Mouse (Mus musculus) forebrain, embryonic 16.5 days (tissue): ENCODE measurements around the gene Nhsl1. TPM values are rescaled to one million over a fixed set of nuclear protein-coding genes. Genes with fewer than 3 reads are reported as not detected.
A peak's percentile ranks its signal among the peaks of the same experiment; 100 is the strongest.

Experiments
- ATAC-seq: fragments of 200-750 bp; cut with Nextera tagmentation; 2 replicates; pipeline ENCODE4 v1.8.0; 2017; ENCODE audit warnings: mild to moderate bottlenecking, moderate library complexity
- H3K27ac ChIP-seq: fragments of 300-500 bp; sonication (generic); 2 replicates; pipeline ENCODE4 v1.5.1; 2014; ENCODE audit warnings: low read length, control low read depth
- H3K27me3 ChIP-seq: fragments of 300-500 bp; sonication (generic); replicated peaks from 2 replicates; pipeline ENCODE4 v1.6.1; 2014; ENCODE audit warnings: low read length; ENCODE audit not compliant: control insufficient read depth, insufficient read depth
- H3K36me3 ChIP-seq: fragments of 300-500 bp; sonication (generic); 2 replicates; pipeline ENCODE4 v1.6.1; 2014; ENCODE audit not compliant: control insufficient read depth, insufficient read depth
- H3K4me1 ChIP-seq: fragments of 300-500 bp; sonication (generic); replicated peaks from 2 replicates; pipeline ENCODE4 v1.6.1; 2014; ENCODE audit warnings: low read length; ENCODE audit not compliant: control insufficient read depth, insufficient read depth
- H3K4me2 ChIP-seq: fragments of 300-500 bp; sonication (generic); 2 replicates; pipeline ENCODE4 v1.6.1; 2014; ENCODE audit warnings: mild to moderate bottlenecking, low read length, control low read depth
- H3K4me3 ChIP-seq: fragments of 300-500 bp; sonication (generic); replicated peaks from 2 replicates; pipeline ENCODE4 v1.5.1; 2014; ENCODE audit warnings: mild to moderate bottlenecking, low read length, control low read depth
- H3K9ac ChIP-seq: fragments of 300-500 bp; sonication (generic); replicated peaks from 2 replicates; pipeline ENCODE4 v1.6.1; 2014; ENCODE audit warnings: low read depth, low read length, control low read depth
- H3K9me3 ChIP-seq: fragments of 300-500 bp; sonication (generic); 2 replicates; pipeline ENCODE4 v1.6.1; 2016; ENCODE audit warnings: low read length; ENCODE audit not compliant: control insufficient read depth
- WGBS: fragments of 180-500 bp; shearing (Covaris S2); extraction: QIAGEN DNeasy Blood & Tissue Kit; methylation state at CpG from one replicate; pipeline ENCODE4 v1.1.7; 2014; 5-methylcytosine and 5-hydroxymethylcytosine counted together
- polyA plus RNA-seq: library from polyadenylated mRNA; unstranded; fragments of >200 nt; fragmentation: Nextera tagmentation; extraction: Ambion mirVana; gene quantifications from 2 replicates; pipeline ENCODE4 v1.2.1, GENCODE M21; 2015

Gene Nhsl1
- polyA plus RNA-seq, 1 experiment from 2014 or later, result 17.4 TPM

- Histone ChIP-seq H3K27me3 (no peaks in the 10 kb centered on the region), H3K27ac (peak overlapping the region; percentile 28; the same call in 1 of the 2 replicates)
- ATAC-seq, result peak; percentile 51; the same call in 1 of the 2 replicates
Observed at GRCm38 (mm10) chr10:18475126-18475525, 156.3 kb downstream of the Nhsl1 start.

GRCm38 (mm10) chr10:18478294-18478693, 159.5 kb downstream of the Nhsl1 start:
- no peak overlapping the region for H3K4me3 ChIP-seq
- H3K4me2 ChIP-seq, result no peak overlapping the region
- WGBS, result 72% methylated on average over 4 of the region's 4 CpGs
- H3K36me3 ChIP-seq, result no peaks in the 10 kb centered on the region
- no peak overlapping the region for H3K9ac ChIP-seq
- H3K27ac ChIP-seq, result no peak overlapping the region
- H3K4me1 ChIP-seq, result peaks cover 30% of the 10 kb centered on the region
- no peak for ATAC-seq
- no peaks in the 10 kb centered on the region for H3K9me3 ChIP-seq
- H3K27me3 ChIP-seq, result no peaks in the 10 kb centered on the region

More at GRCm38 (mm10) chr10:18475126-18475525, 156.3 kb downstream of the Nhsl1 start:
- 42% methylated on average over 6 of the region's 6 CpGs for WGBS
- Histone ChIP-seq H3K9me3 (no peaks in the 10 kb centered on the region), H3K9ac (no peak overlapping the region), H3K4me1 (peaks cover 25% of the 10 kb centered on the region), H3K4me2 (no peak overlapping the region), H3K4me3 (no peak overlapping the region), H3K36me3 (no peaks in the 10 kb centered on the region)

DNA sequence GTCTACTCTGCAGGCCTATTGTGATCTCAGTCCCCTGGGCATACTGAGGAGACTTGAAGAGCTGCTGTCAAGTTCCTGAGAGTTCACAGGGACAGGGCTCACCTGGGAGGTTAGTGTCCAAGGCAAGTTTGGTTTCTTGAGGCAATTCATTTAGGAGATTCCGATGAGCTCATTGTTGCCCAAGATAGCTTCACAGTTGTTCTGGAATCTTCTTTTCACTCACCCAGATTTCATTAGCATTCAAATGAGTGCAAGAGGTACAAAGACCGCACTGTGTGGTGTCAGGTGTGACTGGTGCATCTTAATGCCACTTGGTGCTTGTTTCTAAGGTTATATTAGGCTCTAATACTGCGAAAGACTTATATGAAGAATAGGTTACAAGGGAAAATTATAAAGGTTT, 160.5 kb downstream of the Nhsl1 start:
- no peak overlapping the region for H3K9ac ChIP-seq
- WGBS, result 89% methylated on average over 3 of the region's 3 CpGs
- no peaks in the 10 kb centered on the region for H3K36me3 ChIP-seq
- H3K4me3 ChIP-seq, result no peak overlapping the region
- no peaks in the 10 kb centered on the region for H3K27me3 ChIP-seq
- H3K9me3 ChIP-seq, result no peaks in the 10 kb centered on the region
- H3K4me2 ChIP-seq, result no peak overlapping the region
- ATAC-seq, result no peak
- no peak overlapping the region for H3K27ac ChIP-seq
- peaks cover 32% of the 10 kb centered on the region for H3K4me1 ChIP-seq

- 73% methylated on average over 10 of the region's 10 CpGs for WGBS
Observed at GRCm38 (mm10) chr10:18480836-18481235, 162.1 kb downstream of the Nhsl1 start.

DNA sequence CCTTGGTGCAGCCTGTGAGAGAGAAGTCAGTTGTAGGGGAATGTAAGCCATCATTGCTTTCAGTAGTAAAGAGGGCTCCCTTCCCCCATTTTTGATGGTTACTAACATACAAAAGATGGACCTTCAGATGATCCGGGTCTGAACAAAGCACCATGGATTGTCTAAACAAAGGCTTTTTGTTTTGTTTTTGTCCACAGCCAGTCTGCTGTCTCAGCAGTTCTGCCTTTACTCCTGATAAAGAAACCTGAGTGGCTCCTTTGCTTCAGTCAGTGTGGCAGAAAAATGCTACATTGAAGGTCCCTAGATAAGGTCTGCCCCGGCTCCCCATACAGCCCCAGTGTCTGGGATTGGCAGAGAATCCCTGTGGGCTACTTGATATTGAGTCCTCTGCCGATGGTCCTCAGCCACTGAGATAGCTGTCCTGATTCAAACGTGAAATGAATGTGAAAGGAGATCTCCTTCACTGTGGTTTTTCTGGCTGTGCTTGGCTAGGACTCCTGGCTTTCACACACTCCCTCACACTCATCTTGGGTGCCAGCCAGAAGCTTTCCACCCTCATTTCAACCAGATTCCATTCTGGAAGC, 163.9 kb downstream of the Nhsl1 start:
- no peak overlapping the region for H3K4me3 ChIP-seq
- no peaks in the 10 kb centered on the region for H3K9me3 ChIP-seq
- no peak overlapping the region for H3K9ac ChIP-seq
- H3K4me2 ChIP-seq, result peak overlapping the region; percentile 33
- peaks cover 24% of the 10 kb centered on the region for H3K4me1 ChIP-seq
- no peaks in the 10 kb centered on the region for H3K27me3 ChIP-seq
- WGBS, result 6% methylated on average over 4 of the region's 4 CpGs
- peak overlapping the region; percentile 86 for H3K27ac ChIP-seq
- H3K36me3 ChIP-seq, result no peaks in the 10 kb centered on the region
- peak; percentile 76 for ATAC-seq

More at GRCm38 (mm10) chr10:18480836-18481235, 162.1 kb downstream of the Nhsl1 start:
- Histone ChIP-seq H3K4me3 (no peak overlapping the region), H3K4me2 (no peak overlapping the region), H3K4me1 (peaks cover 24% of the 10 kb centered on the region), H3K9me3 (no peaks in the 10 kb centered on the region), H3K27ac (no peak overlapping the region), H3K27me3 (no peaks in the 10 kb centered on the region), H3K9ac (no peak overlapping the region), H3K36me3 (no peaks in the 10 kb centered on the region)
- no peak for ATAC-seq

DNA sequence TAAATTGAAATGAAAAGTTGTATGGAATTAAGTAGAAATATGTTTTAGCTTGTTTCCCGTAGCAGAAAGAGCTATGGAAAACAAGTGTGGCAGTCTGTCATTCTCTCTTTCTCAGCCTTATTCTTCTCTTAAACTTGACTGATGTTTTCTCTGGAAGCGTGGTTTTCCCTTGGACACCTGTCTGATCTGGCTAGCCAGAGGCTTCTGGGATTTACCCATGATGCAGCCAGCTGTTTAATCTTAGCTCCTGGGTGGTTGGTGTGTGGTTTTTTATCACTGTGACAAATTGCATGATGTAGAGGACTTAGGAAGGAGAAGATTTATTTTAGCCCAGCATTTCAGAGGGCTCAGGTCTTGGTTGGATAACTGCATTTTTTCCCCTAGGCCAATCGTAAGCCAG, 164.9 kb downstream of the Nhsl1 start:
- Histone ChIP-seq H3K36me3 (no peaks in the 10 kb centered on the region), H3K4me2 (no peak overlapping the region), H3K4me3 (no peak overlapping the region), H3K4me1 (peaks cover 20% of the 10 kb centered on the region), H3K27ac (no peak overlapping the region), H3K27me3 (no peaks in the 10 kb centered on the region), H3K9ac (no peak overlapping the region), H3K9me3 (no peaks in the 10 kb centered on the region)
- WGBS, result 72% methylated on average over 3 of the region's 3 CpGs
- ATAC-seq, result no peak

- Histone ChIP-seq H3K9me3 (no peaks in the 10 kb centered on the region), H3K4me1 (peaks cover 20% of the 10 kb centered on the region), H3K27ac (no peak overlapping the region), H3K27me3 (no peaks in the 10 kb centered on the region), H3K9ac (no peak overlapping the region), H3K36me3 (no peaks in the 10 kb centered on the region), H3K4me2 (no peak overlapping the region), H3K4me3 (no peak overlapping the region)
- ATAC-seq, result no peak
- 95% methylated on average over 5 of the region's 5 CpGs for WGBS
Observed at GRCm38 (mm10) chr10:18484731-18485130, 165.9 kb downstream of the Nhsl1 start.

DNA sequence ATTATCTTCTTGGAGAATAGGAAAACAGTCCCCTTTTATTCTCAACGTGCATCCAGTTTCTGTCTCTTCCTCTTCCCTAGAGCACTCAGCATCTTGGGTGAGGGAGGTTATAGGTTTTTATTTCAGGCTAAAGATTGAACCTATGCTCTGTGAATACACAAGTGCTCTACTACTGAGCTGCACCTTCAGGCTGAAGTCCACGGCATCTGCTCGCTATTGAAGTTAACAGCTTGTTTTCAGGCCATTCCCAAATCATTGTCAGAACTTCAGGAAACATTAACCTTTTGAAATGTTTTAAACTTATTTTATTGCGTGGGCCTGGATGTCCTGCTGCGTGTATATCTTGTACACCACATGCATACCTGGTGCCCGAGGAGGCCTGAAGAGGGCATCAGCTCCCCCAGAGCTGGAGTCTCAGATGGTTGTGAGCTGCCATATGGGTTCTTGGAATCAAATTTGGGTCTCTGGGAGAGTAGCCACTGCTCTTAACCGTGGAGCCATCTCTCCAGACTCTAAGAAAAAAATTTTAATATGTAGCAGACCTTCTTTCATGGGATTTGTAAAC, 169.5 kb downstream of the Nhsl1 start:
- Histone ChIP-seq H3K27ac (no peak overlapping the region), H3K36me3 (no peaks in the 10 kb centered on the region), H3K4me1 (peaks cover 2% of the 10 kb centered on the region; the same call in 1 of the 2 replicates), H3K9me3 (no peaks in the 10 kb centered on the region), H3K4me3 (no peak overlapping the region), H3K27me3 (no peaks in the 10 kb centered on the region), H3K9ac (no peak overlapping the region), H3K4me2 (no peak overlapping the region)
- 81% methylated on average over 7 of the region's 7 CpGs for WGBS
- ATAC-seq, result no peak

DNA sequence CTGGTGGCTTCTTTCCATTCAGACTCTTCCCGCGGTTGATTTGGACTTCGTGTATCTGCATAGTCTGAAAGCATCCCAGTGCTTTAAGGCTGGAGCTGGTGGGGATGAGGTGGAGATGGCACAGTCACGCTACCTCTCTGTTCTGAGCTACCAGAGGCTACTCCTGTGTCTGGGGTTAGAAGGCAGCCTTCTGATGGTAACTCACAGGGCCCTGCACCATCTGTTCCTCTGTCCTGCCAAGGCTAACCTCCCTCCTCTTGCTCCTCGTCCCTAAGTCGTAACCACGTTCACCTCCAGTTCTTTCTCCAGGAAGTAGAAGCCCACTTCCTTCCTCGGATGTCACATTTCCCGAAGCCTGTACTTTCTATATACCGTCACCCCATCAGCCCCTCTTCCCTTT, 171.2 kb downstream of the Nhsl1 start:
- H3K9ac ChIP-seq, result no peak overlapping the region
- H3K4me3 ChIP-seq, result no peak overlapping the region
- H3K9me3 ChIP-seq, result no peaks in the 10 kb centered on the region
- no peaks in the 10 kb centered on the region for H3K36me3 ChIP-seq
- ATAC-seq, result no peak
- no peak overlapping the region for H3K4me2 ChIP-seq
- H3K4me1 ChIP-seq, result 0 out of 2 replicates have a peak, but pooled peaks cover 3% of the 10 kb centered on the region
- 95% methylated on average over 10 of the region's 10 CpGs for WGBS
- no peak overlapping the region for H3K27ac ChIP-seq
- no peaks in the 10 kb centered on the region for H3K27me3 ChIP-seq
